Mouse (Mus musculus) megakaryocyte, embryonic 14.5 days (primary cell): ENCODE measurements around the gene 1700037H04Rik. TPM values are rescaled to one million over a fixed set of nuclear protein-coding genes. Genes with fewer than 3 reads are reported as not detected.

Experiments
- H3K27me3 ChIP-seq: replicated peaks from 2 replicates; pipeline ENCODE3; 2012; ENCODE audit warnings: inconsistent platforms
- H3K36me3 ChIP-seq: replicated peaks from 2 replicates; pipeline ENCODE3; 2012; ENCODE audit warnings: low read length, inconsistent platforms, mixed read lengths
- H3K4me1 ChIP-seq: 2 replicates; pipeline ENCODE4 v1.6.1; 2012; ENCODE audit warnings: inconsistent platforms
- H3K4me3 ChIP-seq: replicated peaks from 2 replicates; pipeline ENCODE3; 2012; ENCODE audit warnings: moderate library complexity, mild to moderate bottlenecking, inconsistent platforms
- H3K9me3 ChIP-seq: 2 replicates; pipeline ENCODE4 v1.6.1; 2012; ENCODE audit warnings: inconsistent platforms
- FLI1 ChIP-seq: IDR thresholded peaks from 2 replicates; pipeline ENCODE4 v1.6.1; 2012; ENCODE audit warnings: low read length, inconsistent platforms, mixed read lengths
- GATA1 ChIP-seq: IDR thresholded peaks from 3 replicates; pipeline ENCODE4 v1.6.1; 2012; ENCODE audit warnings: mixed read lengths, low read length, inconsistent platforms, borderline replicate concordance
- polyA plus RNA-seq: library from polyadenylated mRNA; stranded (reverse); fragments of >175 nt; gene quantifications from 2 replicates; pipeline ENCODE4 v1.2.3, GENCODE M21; 2012; ENCODE audit warnings: low replicate concordance; ENCODE audit not compliant: insufficient read depth

Gene 1700037H04Rik
- polyA plus RNA-seq, 1 experiment, result 322 TPM

DNA sequence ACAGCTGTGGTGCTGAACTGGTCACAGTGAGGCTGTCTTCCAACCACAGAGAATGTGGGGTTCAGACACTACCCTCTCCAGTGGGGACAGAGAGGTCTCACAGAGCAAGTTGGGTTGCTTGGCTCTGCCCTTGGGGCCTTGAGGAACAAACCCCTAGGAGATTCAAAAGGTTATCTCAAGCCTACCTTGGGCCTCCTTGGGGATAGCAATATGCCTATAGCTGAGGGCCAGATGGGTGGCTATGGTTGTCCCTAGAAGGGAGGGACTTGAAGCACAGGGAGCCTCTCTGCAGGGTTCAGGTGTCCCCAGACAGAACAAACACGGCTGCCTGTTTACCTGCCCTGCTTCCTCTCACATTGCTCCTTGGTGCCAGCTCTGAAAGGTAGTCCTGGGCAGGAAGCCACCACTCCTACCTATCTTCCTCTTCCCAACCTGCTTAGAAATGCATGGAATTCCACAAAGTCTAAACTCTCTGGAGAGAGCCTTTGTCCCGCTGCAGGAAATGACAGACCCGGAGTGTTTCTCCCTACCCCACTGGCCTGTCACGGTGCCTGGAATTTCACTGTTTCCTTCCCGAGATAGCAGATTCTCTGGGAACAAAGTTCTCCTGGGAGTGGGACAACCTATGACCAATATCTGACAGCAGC, 19.9 kb downstream of the 1700037H04Rik start:
- Histone ChIP-seq H3K36me3 (peaks cover 46% of the 10 kb centered on the region), H3K4me1 (peaks cover 90% of the 10 kb centered on the region), H3K4me3 (no peak overlapping the region), H3K27me3 (peaks cover 15% of the 10 kb centered on the region), H3K9me3 (no peaks in the 10 kb centered on the region)
- no peak for TF ChIP-seq GATA1
- no peak for TF ChIP-seq FLI1

- no peaks in the 10 kb centered on the region for H3K9me3 ChIP-seq
- no peak overlapping the region for H3K4me3 ChIP-seq
- H3K36me3 ChIP-seq, result peaks cover 42% of the 10 kb centered on the region
- no peak for TF ChIP-seq FLI1
- no peak for TF ChIP-seq GATA1
- peaks cover 12% of the 10 kb centered on the region for H3K27me3 ChIP-seq
- H3K4me1 ChIP-seq, result peaks cover 90% of the 10 kb centered on the region
Observed at GRCm38 (mm10) chr2:131139287-131139686, 20.6 kb downstream of the 1700037H04Rik start.

DNA sequence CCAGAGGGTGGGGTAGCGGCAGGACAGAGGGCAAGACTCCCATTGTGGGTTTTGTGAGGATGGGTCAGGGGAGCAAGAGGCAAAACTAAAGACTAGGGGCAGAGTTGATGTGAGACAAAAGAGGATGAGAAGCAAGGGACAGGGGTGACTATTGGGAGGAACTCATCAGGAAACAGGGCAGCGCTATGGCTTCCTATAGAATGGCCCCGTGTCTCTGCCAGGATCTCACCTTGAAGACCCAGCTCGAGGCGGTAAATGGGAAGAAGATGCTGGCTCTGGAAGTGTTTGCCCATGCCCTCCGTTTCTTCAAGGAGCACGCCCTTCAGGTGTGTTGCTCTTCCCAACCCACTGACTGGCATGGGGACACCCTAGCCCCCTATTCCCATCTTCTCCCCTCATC, 21.1 kb downstream of the 1700037H04Rik start:
- H3K27me3 ChIP-seq, result peaks cover 12% of the 10 kb centered on the region
- H3K4me3 ChIP-seq, result no peak overlapping the region
- peaks cover 95% of the 10 kb centered on the region for H3K4me1 ChIP-seq
- peaks cover 40% of the 10 kb centered on the region for H3K36me3 ChIP-seq
- H3K9me3 ChIP-seq, result no peaks in the 10 kb centered on the region
- TF ChIP-seq GATA1, result no peak
- TF ChIP-seq FLI1, result no peak

- Histone ChIP-seq H3K4me3 (no peak overlapping the region), H3K9me3 (no peaks in the 10 kb centered on the region), H3K36me3 (peaks cover 35% of the 10 kb centered on the region), H3K27me3 (peaks cover 12% of the 10 kb centered on the region), H3K4me1 (peaks cover 96% of the 10 kb centered on the region)
- TF ChIP-seq GATA1 (no peak), FLI1 (no peak)
Observed at GRCm38 (mm10) chr2:131138296-131138695, 21.6 kb downstream of the 1700037H04Rik start.

DNA sequence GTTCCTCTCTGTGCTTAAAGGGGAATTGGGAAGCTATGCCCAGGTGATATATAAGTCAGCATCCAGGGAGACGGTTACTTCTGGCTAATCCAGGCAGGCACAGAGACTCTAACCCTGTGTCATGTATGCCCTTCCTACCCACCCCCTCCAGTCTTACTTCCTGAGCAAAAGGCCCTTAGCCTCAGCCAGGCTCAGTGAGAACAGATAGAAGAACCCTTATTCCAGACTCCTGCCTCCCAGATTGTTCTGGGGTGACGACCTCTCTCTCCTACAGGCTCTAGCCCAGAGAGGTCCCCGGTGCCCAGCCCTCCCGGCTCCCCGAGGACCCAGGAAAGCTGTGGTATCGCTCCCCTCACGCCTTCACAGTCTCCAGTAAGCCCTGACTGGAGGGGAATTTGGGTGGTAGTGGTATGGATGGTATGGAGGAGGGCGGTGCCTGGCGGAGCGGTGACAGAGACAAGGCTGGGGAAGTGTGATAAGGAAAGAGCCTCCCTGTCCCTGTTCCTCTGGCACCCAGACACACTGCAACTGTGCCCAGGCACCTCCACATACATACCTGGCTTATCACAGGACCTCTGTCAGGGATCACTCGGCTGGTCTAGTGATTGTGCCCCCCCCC, 24.3 kb downstream of the 1700037H04Rik start:
- peaks cover 13% of the 10 kb centered on the region for H3K36me3 ChIP-seq
- peaks cover 2% of the 10 kb centered on the region for H3K27me3 ChIP-seq
- TF ChIP-seq GATA1 (0 out of 3 replicates have a peak, but pooled peaks have one; percentile 12), FLI1 (no peak)
- peaks cover 76% of the 10 kb centered on the region for H3K4me1 ChIP-seq
- H3K4me3 ChIP-seq, result peak overlapping the region; percentile 75
- no peaks in the 10 kb centered on the region for H3K9me3 ChIP-seq

- H3K36me3 ChIP-seq, result peaks cover 11% of the 10 kb centered on the region
Observed at GRCm38 (mm10) chr2:131134826-131135400, 25.0 kb downstream of the 1700037H04Rik start.

DNA sequence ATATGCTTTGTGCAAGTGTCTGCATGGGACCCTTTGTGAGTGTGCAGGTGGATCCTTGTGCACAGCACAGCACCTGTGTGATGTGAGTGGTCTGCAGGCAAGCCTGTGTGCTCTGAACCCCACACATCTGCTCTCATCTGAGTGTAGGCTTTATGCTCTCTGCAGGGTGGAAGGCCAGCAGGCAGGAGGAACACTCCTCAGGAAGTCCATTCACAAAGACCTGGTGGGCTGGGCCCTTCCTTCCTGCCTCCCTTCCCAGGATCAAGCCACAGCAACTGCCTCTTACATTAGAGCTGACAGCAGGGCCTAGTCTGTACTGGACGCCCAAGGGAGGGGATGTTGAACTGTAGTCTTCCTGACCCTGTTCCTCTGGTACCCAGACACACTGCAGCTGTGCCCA, 25.5 kb downstream of the 1700037H04Rik start:
- peaks cover 64% of the 10 kb centered on the region for H3K4me1 ChIP-seq
- no peaks in the 10 kb centered on the region for H3K9me3 ChIP-seq
- H3K4me3 ChIP-seq, result peak overlapping the region; percentile 50
- H3K27me3 ChIP-seq, result peaks cover 3% of the 10 kb centered on the region
- peaks cover 11% of the 10 kb centered on the region for H3K36me3 ChIP-seq
- no peak for TF ChIP-seq GATA1
- no peak for TF ChIP-seq FLI1

More at GRCm38 (mm10) chr2:131134826-131135400, 25.0 kb downstream of the 1700037H04Rik start:
- TF ChIP-seq FLI1 (no peak), GATA1 (no peak)
- no peaks in the 10 kb centered on the region for H3K9me3 ChIP-seq
- peak overlapping the region; percentile 75 for H3K4me3 ChIP-seq
- H3K27me3 ChIP-seq, result no peaks in the 10 kb centered on the region
- peaks cover 69% of the 10 kb centered on the region for H3K4me1 ChIP-seq

DNA sequence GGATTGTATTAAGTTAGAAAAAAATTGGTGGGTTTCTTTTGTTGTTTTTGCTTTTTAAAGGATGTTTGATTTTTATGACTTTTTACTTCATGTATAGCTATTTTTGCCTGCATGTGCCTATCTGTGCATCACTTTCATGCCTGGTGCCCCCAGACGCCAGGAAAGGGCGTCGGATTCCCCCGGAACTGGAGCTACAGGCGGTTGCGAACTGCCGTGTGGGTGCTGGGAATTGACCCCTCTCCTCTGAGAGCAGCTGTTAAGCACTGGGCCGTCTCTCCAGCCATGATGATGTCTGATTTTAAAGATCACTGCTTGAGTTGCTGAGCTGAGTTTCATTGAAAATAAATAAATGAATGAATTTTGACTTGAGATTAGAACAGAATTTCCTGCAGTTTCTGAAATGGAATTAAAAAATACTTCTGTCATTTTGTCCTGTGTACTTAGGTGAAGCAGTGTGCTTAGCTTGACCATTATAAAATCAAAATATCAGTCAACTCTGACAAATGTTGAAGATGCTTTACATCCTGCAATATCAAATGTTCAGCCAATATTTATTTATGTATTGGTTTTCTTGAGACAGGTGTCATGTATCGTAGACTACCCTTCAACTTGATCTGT, 26.8 kb downstream of the 1700037H04Rik start, which contains the start of gene Gm11037:
Gene Gm11037, plus strand, starts transcription at position 568 of the 618 bp plus-strand sequence.
- Histone ChIP-seq H3K27me3 (peaks cover 15% of the 10 kb centered on the region), H3K36me3 (peaks cover 6% of the 10 kb centered on the region), H3K4me3 (peak within 1 kb of the TSS; percentile 50), H3K9me3 (no peaks in the 10 kb centered on the region), H3K4me1 (peaks cover 61% of the 10 kb centered on the region)
- TF ChIP-seq FLI1 (no peak), GATA1 (no peak)

DNA sequence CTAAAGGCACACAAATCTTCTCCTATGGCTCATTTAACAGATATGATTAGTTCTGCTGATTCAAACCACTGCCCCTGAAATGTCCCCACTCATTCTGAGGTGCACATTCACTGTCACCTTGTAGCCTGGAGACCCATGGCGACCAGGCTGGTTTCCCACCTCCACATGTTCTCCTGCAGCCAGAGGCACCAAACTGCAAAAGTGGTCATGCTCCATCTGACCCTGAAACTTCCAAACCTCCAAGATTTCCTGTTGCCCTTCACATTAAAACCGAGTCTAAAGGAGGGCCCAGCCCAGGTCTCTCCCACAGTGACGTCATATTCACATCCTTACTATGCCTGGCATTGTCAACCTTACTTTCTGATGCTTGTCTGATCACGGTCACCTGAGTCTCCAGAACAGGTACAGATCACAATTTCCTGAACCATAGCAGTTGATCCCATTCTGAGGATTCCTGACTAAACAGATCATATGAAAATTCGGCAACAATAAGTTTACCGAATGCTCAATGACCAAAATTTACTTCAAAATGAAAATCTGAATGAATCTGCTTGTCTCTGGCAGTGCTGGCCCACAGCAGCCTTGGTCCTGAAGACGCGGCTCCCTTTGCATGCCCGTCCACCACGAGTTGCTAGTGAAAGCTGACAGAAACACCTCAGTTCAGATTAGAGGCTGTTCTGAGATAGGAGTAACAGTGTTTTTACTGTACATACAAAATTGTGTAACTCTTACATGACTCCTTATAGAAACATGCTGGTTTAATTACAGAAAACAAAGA, 27.6 kb downstream of the 1700037H04Rik start:
- H3K4me1 ChIP-seq, result peaks cover 61% of the 10 kb centered on the region
- peaks cover 22% of the 10 kb centered on the region for H3K27me3 ChIP-seq
- no peaks in the 10 kb centered on the region for H3K9me3 ChIP-seq
- no peak overlapping the region for H3K4me3 ChIP-seq
- peaks cover 6% of the 10 kb centered on the region for H3K36me3 ChIP-seq
- TF ChIP-seq FLI1, result no peak
- no peak for TF ChIP-seq GATA1

DNA sequence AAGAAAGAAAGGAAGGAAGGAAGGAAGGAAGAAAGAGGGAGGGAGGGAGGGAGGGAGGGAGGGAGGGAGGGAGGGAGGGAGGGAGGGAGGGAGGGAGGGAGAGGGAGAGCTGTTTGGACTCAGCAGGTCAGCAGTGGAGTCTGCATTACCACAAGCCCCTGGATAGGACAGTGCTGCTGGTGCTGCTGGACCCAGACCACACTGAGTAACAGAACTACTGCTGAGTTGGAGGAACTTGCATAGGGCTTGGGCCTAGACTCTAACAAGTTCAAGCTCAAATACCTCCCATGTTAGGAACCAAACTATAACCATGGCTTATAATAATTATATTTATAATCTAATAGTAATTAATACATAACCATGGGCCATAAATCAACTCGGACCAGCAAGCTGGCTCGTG, 29.0 kb downstream of the 1700037H04Rik start:
- H3K27me3 ChIP-seq, result peaks cover 36% of the 10 kb centered on the region
- TF ChIP-seq GATA1, result no peak
- TF ChIP-seq FLI1, result no peak
- peaks cover 4% of the 10 kb centered on the region for H3K36me3 ChIP-seq
- no peaks in the 10 kb centered on the region for H3K9me3 ChIP-seq
- peaks cover 61% of the 10 kb centered on the region for H3K4me1 ChIP-seq
- H3K4me3 ChIP-seq, result no peak overlapping the region
